Mouse (Mus musculus) stomach, postnatal 0 days (tissue): ENCODE measurements around the gene Col11a2.

ENCODE experiments used
- CTCF ChIP-seq: IDR thresholded peaks from 2 replicates; pipeline ENCODE4 v1.5.1; 2016; ENCODE audit warnings: antibody characterized with exemption, low read depth, mild to moderate bottlenecking, moderate library complexity
- EP300 ChIP-seq: optimal IDR thresholded peaks from 2 replicates; pipeline ENCODE3; 2016; ENCODE audit warnings: antibody characterized with exemption

- TF ChIP-seq CTCF, result no peak
- TF ChIP-seq EP300, result no peak
These were observed 29.6 kb downstream of the Col11a2 start for GRCm38 (mm10) chr17:34068864-34069263.
